Mouse (Mus musculus) lung, embryonic 16.5 days (tissue): ENCODE measurements around the gene Tbca. TPM values are rescaled to one million over a fixed set of nuclear protein-coding genes. Genes with fewer than 3 reads are reported as not detected.

Experiments
- ATAC-seq: fragments of 200-750 bp; cut with Nextera tagmentation; 2 replicates; pipeline ENCODE4 v1.8.0; 2017; ENCODE audit warnings: low read depth, mild to moderate bottlenecking, moderate library complexity
- H3K27ac ChIP-seq: fragments of 300-500 bp; sonication (generic); 2 replicates; pipeline ENCODE4 v1.5.1; 2014; ENCODE audit warnings: mild to moderate bottlenecking, control low read depth, low read length
- H3K27me3 ChIP-seq: fragments of 300-500 bp; sonication (generic); 2 replicates; pipeline ENCODE4 v1.6.1; 2014; ENCODE audit warnings: low read depth, low read length, mixed read lengths; ENCODE audit not compliant: control insufficient read depth, insufficient read depth
- H3K36me3 ChIP-seq: fragments of 300-500 bp; sonication (generic); 2 replicates; pipeline ENCODE4 v1.6.1; 2014; ENCODE audit warnings: low read length; ENCODE audit not compliant: control insufficient read depth, insufficient read depth
- H3K4me1 ChIP-seq: fragments of 300-500 bp; sonication (generic); replicated peaks from 2 replicates; pipeline ENCODE4 v1.6.1; 2014; ENCODE audit warnings: low read length, mixed read lengths; ENCODE audit not compliant: control insufficient read depth, insufficient read depth
- H3K4me2 ChIP-seq: fragments of 300-500 bp; sonication (generic); 2 replicates; pipeline ENCODE4 v1.6.1; 2014; ENCODE audit warnings: low read depth, low read length, control low read depth
- H3K4me3 ChIP-seq: fragments of 300-500 bp; sonication (generic); 2 replicates; pipeline ENCODE4 v1.5.1; 2014; ENCODE audit warnings: mild to moderate bottlenecking, low read length, control low read depth
- H3K9ac ChIP-seq: fragments of 300-500 bp; sonication (generic); 2 replicates; pipeline ENCODE4 v1.6.1; 2014; ENCODE audit warnings: low read length, control low read depth
- H3K9me3 ChIP-seq: fragments of 300-500 bp; sonication (generic); 2 replicates; pipeline ENCODE4 v1.6.1; 2016; ENCODE audit warnings: low read length; ENCODE audit not compliant: control insufficient read depth
- whole genome bisulfite sequencing: fragments of 180-500 bp; shearing (Covaris S2); extraction: QIAGEN DNeasy Blood & Tissue Kit; methylation state at CpG from one replicate; pipeline ENCODE4 v1.1.7; 2014; 5-methylcytosine and 5-hydroxymethylcytosine counted together
- polyA plus RNA-seq: library from polyadenylated mRNA; unstranded; fragments of >200 nt; fragmentation: Nextera tagmentation; extraction: Ambion mirVana; gene quantifications from 2 replicates; pipeline ENCODE4 v1.2.1, GENCODE M21; 2015

Gene Tbca
- polyA plus RNA-seq = 216 and 225 TPM in 2 replicates

DNA sequence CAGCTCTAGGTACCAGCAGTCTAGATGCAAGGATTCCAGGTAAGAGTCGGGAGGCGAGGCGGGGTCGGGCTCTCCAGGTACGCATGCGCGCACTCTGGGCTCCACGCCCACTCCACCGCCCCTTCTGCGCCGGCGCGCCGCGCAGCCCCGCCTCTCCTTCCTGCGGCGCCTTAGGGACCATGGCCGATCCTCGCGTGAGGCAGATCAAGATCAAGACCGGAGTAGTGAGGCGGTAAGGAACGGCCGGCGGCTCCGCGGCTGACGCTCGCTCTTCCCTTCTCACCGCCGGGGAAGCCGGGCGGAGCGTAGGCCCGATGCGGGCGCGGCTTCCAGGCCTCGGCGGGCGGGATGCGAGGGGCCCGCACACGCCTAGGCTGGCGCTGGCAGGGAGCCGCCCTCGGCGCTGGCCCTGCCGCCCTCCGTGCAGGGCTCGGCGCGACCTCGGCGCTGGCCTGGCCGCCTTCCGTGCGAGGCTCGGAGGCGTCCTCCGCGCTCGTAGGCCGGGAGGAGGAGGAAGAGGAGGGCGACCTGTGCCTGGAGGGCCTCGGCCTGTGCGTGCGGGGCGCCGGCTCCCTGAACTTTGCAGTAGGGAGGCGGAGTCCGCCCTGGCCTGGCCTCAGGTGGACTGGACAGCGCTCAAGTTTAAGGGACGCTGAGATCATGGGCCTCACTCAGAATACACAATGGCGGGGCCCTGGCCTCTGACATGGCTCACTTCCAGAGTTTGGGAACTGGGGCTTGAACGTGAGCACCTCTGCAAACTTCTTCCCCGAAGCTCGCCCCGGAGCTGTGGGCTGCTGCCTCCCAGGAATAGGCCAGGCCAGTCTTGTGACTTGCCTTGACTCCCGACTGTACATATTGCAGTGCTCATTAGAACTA lies at the start of gene Tbca:
Gene Tbca (plus strand): TSS at position 140 of the 879 bp plus-strand sequence.
- peak within 1 kb of the TSS; percentile 88 for H3K27ac ChIP-seq
- H3K4me2 ChIP-seq = peak within 1 kb of the TSS; percentile 81
- H3K9me3 ChIP-seq = no peaks in the 10 kb centered on the region
- peak within 1 kb of the TSS; percentile 98 for H3K4me3 ChIP-seq
- ATAC-seq = peak; percentile 98
- no peaks in the 10 kb centered on the region; the same call in 1 of the 2 replicates for H3K27me3 ChIP-seq
- no peaks in the 10 kb centered on the region for H3K36me3 ChIP-seq
- H3K4me1 ChIP-seq = peaks cover 9% of the 10 kb centered on the region
- H3K9ac ChIP-seq = peak within 1 kb of the TSS; percentile 97
- under 1% methylated on average over 66 of the region's 81 CpGs for WGBS

DNA sequence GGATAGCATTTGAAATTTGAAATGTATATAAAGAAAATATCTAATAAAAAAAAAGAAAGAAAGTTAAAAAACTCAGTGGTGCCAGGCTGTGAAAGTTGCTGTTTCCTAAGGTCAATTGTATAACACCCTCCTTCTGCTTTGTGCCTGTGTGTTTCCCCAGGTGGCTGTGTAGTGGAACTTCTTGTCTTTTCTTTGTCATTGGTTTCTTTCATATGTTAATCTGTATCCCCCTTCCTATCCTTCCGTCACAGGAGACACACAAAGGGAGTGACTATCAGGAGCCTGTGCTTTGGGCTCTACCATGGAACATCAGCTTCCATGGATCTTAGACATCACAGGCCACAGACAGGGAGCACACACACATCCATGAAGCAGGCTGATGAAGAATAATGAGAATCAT lies 43.5 kb upstream of the Tbca start:
- WGBS = 64% methylated on average over 1 of the region's 1 CpGs
- ATAC-seq = no peak
- H3K27ac ChIP-seq = no peak overlapping the region

DNA sequence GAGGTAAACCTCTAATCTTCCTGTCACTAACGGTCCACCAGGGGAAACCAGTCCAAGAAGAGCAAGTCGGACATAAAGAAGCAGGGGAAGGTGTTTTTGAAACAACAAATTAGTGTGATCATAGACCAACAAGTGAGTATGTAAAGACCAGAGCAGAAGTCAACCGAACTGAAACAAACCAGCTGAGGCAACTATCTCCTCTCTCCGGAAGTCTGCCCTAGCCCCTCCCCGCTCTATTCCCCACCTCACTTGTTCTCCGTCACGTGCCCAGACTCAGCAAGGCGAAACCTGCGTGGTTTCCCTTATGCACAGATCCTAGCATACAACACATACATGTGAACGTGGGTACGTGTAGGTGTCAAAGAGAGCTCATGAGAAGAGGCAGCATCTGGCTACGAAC lies 22.9 kb upstream of the Tbca start:
- Histone ChIP-seq H3K9ac (no peak overlapping the region), H3K4me1 (no peaks in the 10 kb centered on the region), H3K27ac (no peak overlapping the region), H3K27me3 (no peaks in the 10 kb centered on the region), H3K36me3 (no peaks in the 10 kb centered on the region), H3K4me2 (no peak overlapping the region), H3K4me3 (no peak overlapping the region), H3K9me3 (no peaks in the 10 kb centered on the region)
- WGBS = 79% methylated on average over 12 of the region's 12 CpGs
- ATAC-seq = no peak

More for the DNA sequence above, 43.5 kb upstream of the Tbca start:
- H3K9me3 ChIP-seq = no peaks in the 10 kb centered on the region
- no peaks in the 10 kb centered on the region for H3K27me3 ChIP-seq
- H3K4me2 ChIP-seq = no peak overlapping the region
- no peak overlapping the region for H3K4me3 ChIP-seq
- H3K36me3 ChIP-seq = no peaks in the 10 kb centered on the region
- H3K4me1 ChIP-seq = no peaks in the 10 kb centered on the region
- no peak overlapping the region for H3K9ac ChIP-seq

DNA sequence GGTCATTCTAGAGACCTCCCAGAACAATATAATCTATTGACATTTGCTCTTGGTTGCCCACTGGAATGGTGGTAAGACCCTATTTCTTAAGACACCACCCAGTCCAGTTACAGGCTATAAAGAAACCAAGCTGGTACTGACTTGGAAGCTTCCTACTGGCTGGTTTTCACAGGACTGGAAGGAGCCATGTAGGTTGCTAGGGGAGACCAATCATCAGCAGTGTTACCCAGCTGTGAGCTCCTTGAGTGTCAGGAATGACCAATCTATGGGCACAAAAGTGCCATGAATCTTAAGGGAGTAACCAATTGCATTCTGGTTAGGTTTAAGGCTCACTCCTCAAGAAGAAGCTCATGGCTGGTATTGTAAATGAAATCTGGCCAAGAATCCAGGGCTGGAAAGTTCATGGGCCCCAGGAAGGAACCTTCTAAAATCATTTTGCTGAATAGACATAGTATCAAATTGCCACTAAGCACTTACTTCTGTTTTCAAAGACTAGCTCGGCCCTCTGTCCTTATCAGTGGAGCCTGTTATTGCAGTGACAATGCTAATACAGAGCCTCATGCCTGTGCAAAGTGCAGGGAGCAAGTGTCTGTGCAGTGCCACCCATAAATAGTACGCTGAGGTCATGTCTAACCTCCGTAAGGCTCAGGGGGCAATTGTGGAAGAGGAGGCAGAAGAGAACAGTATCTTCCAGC lies 20.1 kb upstream of the Tbca start:
- H3K27me3 ChIP-seq = no peaks in the 10 kb centered on the region
- H3K36me3 ChIP-seq = no peaks in the 10 kb centered on the region
- H3K4me1 ChIP-seq = no peaks in the 10 kb centered on the region
- H3K4me2 ChIP-seq = no peak overlapping the region
- H3K4me3 ChIP-seq = no peak overlapping the region
- no peak for ATAC-seq
- WGBS = 49% methylated on average over 3 of the region's 3 CpGs
- H3K9me3 ChIP-seq = no peaks in the 10 kb centered on the region
- no peak overlapping the region for H3K9ac ChIP-seq
- H3K27ac ChIP-seq = no peak overlapping the region

DNA sequence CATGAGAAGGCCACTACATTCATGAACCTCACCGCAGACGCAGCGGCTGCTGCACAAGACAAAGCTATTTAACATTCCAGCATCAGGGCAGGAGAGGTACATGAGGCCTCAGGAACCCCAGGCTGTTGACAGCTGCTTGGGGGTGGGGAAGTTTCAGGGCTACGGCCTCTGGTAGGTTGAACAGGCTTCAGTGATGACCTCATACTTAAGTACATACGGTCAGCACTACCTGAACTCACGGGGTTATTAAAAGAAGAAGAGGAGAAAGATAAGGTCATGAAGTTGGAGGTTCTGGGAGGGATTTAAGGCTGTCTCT lies 19.6 kb upstream of the Tbca start:
- Histone ChIP-seq H3K4me2 (no peak overlapping the region), H3K4me1 (no peaks in the 10 kb centered on the region), H3K4me3 (no peak overlapping the region), H3K27me3 (no peaks in the 10 kb centered on the region), H3K9me3 (no peaks in the 10 kb centered on the region), H3K36me3 (no peaks in the 10 kb centered on the region), H3K9ac (no peak overlapping the region), H3K27ac (no peak overlapping the region)
- no peak; the same call in 1 of the 2 replicates for ATAC-seq
- 42% methylated on average over 6 of the region's 6 CpGs for WGBS

DNA sequence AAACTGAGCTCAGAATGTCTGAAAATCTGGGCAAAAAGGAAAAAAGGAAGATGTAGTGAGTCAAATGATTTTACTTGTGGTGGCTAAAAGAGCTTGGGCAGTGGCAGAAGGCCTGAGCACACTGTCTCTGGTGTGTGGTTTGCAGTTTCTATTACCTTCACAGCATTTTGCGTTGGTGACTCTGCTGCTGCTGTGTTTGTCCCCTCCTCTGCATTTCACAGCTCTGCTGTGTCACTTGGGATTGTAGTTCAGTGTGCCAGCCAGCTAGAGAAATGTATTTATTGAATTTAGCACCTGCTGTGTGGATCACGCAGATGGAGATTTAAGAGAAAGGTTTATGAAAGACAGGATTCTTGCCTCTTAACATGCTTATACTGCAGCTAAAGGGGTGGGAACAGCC lies 1.8 kb upstream of the Tbca start:
- ATAC-seq = no peak
- Histone ChIP-seq H3K4me1 (peaks cover 9% of the 10 kb centered on the region), H3K4me2 (no peak overlapping the region), H3K36me3 (no peaks in the 10 kb centered on the region), H3K4me3 (no peak overlapping the region), H3K27me3 (no peaks in the 10 kb centered on the region; the same call in 1 of the 2 replicates), H3K9ac (no peak overlapping the region), H3K27ac (no peak overlapping the region), H3K9me3 (no peaks in the 10 kb centered on the region)
- WGBS = 73% methylated on average over 2 of the region's 2 CpGs

DNA sequence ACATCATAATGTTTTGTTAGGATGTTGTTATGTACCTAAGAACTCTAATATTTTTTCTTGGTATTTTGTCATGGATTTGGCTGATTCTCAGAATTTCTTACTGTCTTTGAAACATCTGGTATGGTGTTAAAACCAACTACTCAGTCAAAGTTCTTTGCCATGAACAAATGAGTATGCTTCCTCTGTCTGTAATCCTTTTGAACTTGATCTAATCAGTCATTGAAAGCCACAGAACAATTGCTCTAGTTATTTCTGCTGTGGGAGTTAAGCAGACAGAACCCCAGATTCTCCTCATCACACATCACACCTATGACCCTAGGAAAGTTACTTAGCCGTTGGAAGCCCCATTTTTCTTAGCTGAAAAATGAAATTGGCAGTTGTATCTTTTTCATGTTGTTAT lies 6.0 kb downstream of the Tbca start:
- Histone ChIP-seq H3K36me3 (no peaks in the 10 kb centered on the region), H3K9me3 (no peaks in the 10 kb centered on the region), H3K4me2 (no peak overlapping the region), H3K27ac (no peak overlapping the region), H3K9ac (no peak overlapping the region), H3K27me3 (no peaks in the 10 kb centered on the region), H3K4me1 (peaks cover 5% of the 10 kb centered on the region), H3K4me3 (no peak overlapping the region)
- no peak for ATAC-seq
- WGBS = 46% methylated on average over 1 of the region's 1 CpGs

DNA sequence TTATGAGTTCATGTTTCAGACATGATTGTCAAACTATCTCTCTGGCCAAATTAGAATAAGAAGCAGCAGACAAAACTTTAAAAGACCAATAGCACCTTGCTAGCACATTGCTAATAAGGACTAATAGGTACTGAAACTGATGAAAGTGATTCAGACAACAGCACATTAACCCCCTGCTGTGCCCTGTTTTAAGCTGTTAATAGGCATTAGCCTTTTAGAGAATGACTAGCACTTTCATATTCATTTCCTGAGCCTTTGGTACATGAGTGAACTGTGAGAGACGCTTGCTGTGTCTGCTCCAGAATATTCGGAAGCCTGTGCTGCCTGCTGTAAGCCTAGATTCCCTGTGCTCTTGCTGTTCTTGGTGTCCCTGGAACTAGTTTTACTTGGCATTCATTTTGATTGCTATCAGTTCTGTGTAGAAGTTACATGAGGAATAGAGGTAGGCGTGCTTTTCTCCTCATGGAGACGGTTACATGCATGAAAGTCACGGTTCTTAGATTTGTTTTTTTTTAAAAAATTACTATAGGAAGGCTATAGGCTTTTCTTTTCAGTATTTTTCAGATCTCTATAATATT lies 14.9 kb downstream of the Tbca start:
- Histone ChIP-seq H3K27ac (no peak overlapping the region), H3K4me3 (no peak overlapping the region), H3K9ac (no peak overlapping the region), H3K27me3 (no peaks in the 10 kb centered on the region), H3K36me3 (no peaks in the 10 kb centered on the region), H3K9me3 (no peaks in the 10 kb centered on the region), H3K4me2 (no peak overlapping the region), H3K4me1 (peaks cover 2% of the 10 kb centered on the region; the same call in 1 of the 2 replicates)
- 83% methylated on average over 5 of the region's 5 CpGs for WGBS
- ATAC-seq = no peak
